Mouse (Mus musculus) testis, postnatal 10 days (tissue): ENCODE results near the gene Chp2.
"Not testable (repeated sequence)": the region's sequence is repeated elsewhere in the genome, so short reads cannot be mapped to it uniquely, and the experiment has no call there.

Source experiments
- DNase-seq: peaks from one replicate; pipeline ENCODE4 v3.0.0; 2021; ENCODE audit warnings: low spot score

Gene Chp2

DNA sequence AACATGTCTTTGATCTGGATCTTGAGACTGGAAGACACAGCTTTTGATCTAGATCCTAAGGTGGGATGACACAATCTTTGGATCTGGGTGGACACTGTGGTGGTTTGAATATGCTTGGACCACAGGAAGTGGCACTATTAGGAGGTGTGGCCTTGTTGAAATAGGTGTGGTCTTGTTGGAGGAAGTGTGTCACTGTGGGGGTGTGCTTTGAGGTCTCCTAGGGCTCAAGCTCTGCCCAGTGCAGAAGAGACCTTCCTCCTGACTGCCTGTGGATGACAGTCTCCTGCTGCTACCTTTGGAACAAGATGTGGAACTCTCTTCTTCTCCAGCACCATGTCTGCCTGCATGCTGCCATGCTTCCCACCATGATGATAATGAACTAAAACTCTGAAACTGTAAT lies 23.4 kb downstream of the Chp2 start:
- not testable (repeated sequence) for DNase-seq

DNA sequence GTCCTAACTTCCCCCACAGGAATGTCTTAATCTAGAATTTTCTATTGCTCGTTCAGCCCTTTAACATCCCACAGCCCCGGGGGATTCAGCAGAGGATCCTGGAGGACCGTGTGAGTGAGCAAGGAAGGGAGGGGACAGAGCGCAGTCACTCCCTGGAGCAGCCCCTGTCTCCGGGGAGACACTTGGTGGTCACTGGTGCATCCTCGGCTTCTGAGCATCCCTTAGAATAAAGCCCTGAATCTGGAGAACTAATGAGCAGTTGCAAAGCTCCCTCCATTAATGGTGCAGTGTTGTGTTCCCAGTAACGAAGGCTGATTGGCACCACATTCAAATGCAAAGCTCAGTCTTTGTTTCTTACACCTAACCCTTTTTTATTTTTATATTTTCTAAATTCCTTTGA lies 24.9 kb downstream of the Chp2 start:
- no peak for DNase-seq

DNA sequence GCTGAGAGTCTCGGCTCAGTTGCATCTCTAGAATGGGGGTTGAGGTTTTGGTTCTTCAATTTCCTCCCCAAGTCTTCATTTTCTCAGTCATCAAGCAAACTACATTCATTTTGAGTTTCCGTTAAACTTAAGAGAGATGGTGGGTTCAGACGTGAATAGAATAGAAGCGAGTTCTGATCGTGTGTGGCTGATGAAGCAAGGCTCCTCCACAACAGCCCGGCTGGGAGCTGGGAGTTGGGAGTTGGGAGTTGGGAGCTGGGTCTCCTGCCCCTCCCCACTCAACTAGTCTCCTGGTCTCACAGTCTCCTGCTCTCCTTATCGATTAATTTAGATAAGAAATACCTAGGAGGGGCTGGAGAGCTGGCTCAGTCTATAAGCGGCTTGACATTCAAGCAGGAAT lies 25.3 kb downstream of the Chp2 start:
- no peak for DNase-seq

DNA sequence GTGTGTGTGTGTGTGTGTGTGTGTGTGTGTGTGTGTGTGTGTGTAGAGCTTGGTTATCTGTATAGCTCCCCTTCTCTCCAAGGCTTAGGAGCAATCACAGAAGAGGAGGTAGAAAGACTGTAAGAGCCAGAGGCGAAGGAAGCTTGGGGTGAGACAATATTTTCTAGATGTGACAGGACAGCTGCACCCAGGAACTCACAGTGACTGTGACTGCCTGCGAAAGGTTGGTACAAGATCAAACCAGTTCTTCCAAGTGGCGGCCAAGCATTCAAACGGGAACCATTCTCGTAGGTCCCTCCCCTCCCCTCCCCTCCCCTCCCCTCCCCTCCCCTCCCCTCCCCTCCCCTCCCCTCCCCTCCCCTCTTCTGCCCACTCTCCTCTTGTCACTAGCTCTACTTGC lies 26.7 kb downstream of the Chp2 start:
- DNase-seq = no peak

DNA sequence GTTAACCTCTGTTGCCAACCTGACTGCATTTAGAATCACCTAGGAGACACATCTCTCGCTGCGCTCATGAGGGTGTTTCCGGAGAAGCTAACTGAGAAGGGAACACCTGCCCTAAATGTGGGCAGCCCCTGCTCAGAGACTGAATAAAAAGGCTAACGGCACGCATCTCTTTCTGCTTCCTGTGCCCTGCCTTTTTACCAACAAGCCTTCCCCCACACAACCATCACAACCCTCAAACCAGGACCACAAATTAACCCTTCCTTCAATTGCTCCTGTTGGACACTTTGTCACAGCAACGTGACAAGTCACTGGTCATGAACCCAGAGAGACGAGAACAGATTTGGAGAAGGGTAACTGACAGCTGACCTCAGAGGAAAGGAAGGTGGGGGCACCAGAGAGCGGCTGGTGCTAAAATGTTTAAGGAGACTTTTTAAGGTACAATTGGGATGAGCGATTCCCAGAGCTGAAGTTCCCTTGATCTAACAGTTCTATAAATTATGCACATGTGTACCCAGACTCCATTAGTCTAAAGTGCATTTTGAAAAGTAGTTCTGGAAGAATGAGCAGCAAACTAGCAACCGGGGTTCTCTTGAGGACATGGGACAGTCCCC lies 28.1 kb downstream of the Chp2 start:
- DNase-seq = no peak

DNA sequence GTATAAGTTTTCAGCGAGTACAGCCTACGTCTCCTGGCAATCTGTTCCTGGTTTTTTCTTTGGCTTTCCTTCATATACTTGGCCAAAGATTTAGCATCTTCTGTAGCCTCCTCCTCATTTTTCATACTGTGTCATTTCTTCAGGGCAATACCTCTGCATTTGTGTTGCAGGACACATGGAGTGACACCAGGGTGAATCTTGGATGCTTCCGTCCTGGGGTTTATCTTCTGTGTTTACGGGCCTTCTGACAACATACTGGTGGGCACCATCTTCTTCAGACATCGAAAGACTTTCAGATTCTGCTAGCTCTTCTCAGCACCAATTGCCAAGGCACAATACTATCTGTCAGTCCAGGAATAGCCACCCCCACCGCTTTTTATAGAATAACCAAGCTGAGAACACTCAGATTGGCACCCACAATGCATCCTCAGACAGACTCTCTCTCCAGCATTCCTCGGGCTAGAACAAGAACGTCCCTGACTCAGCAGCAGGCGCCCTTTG lies 30.1 kb downstream of the Chp2 start:
- DNase-seq = no peak

DNA sequence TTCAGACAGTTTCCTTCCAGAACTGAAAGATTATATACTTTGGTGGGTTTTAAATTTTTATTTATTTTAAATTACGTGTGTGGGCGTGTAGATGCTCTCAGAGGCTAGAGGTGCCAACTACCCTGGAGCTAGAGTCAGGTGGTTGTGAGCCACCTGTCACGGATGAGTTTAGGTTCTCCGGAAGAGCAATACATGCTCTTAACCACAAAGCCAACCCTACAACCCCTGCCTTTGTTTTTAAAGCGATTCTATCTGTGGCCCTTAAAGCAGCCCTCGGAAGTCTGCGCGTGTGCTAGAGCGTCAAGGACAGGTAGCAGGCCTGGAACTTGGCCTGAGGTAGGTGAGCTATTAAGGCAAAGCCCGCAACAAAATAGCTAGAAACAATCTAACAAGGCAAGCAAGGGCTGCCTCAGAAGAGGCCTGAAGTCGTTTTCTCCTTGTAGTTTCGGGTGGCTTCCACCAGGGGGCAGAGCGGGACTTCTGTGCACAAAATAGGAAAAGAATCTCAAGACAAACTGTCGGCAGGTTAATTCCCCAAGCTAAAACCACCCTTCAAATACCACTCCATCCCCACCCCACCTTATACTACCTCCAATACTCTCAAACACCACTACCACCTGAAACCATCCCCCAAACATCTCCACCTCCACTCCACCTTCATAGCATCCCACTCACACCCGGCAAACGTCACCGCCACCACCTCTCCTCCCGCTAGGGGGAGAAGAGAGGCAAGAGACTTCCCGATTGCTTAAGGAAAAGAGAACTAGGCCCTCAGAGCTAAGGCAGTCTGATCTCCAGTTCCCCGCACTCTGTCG lies 32.1 kb downstream of the Chp2 start:
- peak; percentile 87 for DNase-seq

DNA sequence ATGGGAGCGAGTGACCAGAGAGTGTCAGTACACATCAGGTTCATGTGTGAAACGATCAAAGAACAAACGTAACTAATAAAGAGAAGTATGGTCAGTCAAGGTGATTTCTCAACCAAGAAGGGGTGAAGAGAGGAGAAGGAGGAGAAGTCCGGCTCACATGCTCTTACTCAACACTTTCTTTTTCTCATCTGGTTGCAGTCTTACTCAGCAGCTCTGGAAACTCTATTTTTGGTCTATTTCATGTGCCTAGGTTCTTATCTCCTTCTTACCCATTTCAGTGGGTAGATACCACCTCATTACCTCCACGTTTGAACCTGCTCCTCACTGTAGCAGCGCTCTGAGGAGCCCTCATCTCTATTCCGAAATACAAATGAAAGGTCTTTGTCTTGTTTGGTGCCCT lies 37.4 kb downstream of the Chp2 start:
- DNase-seq = no peak

DNA sequence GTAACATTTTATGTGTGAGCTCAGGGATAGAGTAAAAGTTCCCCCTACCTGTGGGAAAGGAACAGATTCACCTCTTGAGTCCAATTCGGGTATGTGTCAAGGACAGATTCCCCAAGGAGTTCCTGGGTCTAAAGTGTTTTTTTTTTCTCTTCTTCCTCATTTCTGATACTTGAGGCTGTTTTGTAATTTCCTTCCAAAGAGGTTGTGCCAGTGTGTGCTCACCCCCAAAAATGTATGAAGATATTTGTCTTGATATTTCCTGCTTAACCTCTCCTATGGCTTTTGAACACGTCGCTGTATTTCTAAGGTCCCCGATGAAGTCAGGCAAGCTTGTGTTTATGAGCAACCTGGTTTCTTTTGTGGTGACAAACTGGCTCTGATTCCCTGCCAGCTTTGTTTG lies 39.2 kb downstream of the Chp2 start:
- no peak for DNase-seq

DNA sequence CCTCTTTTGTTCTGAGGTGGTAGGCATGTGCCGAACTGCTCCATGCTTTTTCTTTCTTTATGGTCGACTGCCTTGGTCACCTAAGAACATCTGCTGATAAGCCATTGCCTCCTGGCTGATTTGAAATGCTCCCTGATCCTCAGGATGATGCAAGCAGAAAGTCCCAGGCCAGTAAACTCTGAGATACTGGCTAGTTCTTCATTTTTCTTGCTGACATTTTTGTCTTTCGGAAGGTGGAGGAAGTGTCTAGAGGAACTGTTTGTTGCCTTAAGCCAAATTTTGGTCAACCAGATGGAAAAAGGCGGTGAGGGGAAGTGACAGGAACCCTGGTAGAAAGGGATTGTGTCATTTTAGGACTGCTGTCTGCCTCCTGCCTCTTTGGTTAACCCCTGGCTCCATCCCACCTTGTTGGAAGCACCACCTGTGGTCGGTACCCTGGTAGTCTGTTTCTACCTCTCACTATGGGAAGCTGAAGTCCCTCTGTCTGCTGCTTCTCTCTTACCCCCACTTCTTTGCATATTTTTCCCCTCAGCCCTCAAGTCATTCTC lies 40.8 kb downstream of the Chp2 start:
- peak; percentile 17 for DNase-seq

DNA sequence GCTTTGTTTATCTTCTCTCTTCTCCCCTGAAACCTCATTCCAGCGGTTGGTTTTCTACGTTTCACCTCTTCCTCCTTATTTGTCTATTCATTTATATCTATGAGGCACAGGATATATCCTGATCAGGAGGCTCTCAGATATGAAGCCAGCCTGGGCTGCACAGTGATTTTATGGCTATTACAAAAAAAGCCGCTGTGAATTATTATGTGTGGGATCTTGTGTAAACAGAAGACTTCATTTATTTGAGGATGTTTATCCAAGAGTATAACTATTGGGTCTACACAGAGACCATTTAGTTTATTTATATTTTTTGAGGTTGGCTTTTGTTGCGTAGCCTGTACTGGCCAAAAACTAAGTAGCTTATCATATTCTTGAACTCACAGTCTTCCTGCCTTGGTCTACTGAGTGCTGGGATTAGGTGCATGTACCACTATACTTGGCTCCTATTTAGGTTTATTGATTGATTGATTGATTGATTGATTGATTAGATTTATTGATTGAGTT lies 49.7 kb downstream of the Chp2 start:
- DNase-seq = no peak

DNA sequence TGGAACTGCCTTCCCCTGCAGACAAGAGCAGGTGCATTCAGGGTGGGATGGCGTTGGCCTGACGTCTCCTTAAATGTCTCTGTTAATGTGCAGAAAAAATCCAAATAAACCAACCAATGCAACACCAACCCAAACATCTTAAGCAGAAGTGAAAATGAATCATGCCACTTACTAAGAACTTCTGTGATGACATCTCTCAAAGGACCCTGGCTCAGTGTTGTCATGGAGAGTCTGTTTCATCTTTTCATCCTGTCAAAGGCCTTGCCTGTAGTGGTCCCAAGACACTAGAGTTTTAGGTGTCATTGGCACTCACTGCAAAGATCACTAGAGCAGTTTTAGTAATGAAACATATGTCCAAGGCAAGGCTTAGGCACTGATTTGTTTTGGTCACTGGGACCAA lies 53.0 kb downstream of the Chp2 start:
- DNase-seq = peak; percentile 5
